Mouse (Mus musculus) T-cell, adult 2 months (primary cell): ENCODE data around the gene Kcnk2.

Experiments
- DNase-seq: peaks from one replicate; pipeline ENCODE4 v3.0.0; 2022; ENCODE audit warnings: low spot score

The Kcnk2 gene

GRCm38 (mm10) chr1:189402223-189402943 lies at the start of gene Kcnk2:
Gene Kcnk2, minus strand, starts transcription at chr1:189402273.
- no peak for DNase-seq

- no peak for DNase-seq
Measured at GRCm38 (mm10) chr1:189440741-189441140, 38.7 kb upstream of the Kcnk2 start.

GRCm38 (mm10) chr1:189437126-189437525 lies 35.1 kb upstream of the Kcnk2 start:
- no peak for DNase-seq

- DNase-seq = no peak
Measured at GRCm38 (mm10) chr1:189435452-189435851, 33.4 kb upstream of the Kcnk2 start.

- DNase-seq = no peak
Measured at GRCm38 (mm10) chr1:189431479-189431878, 29.4 kb upstream of the Kcnk2 start.

GRCm38 (mm10) chr1:189430534-189430933 lies 28.5 kb upstream of the Kcnk2 start:
- no peak for DNase-seq

GRCm38 (mm10) chr1:189429566-189429965 lies 27.5 kb upstream of the Kcnk2 start:
- DNase-seq = no peak

- DNase-seq = no peak
Measured at GRCm38 (mm10) chr1:189426252-189426651, 24.2 kb upstream of the Kcnk2 start.

- DNase-seq = no peak
Measured at GRCm38 (mm10) chr1:189419914-189420313, 17.8 kb upstream of the Kcnk2 start.

GRCm38 (mm10) chr1:189409906-189410305 lies 7.8 kb upstream of the Kcnk2 start:
- no peak for DNase-seq

- DNase-seq = no peak
Measured at GRCm38 (mm10) chr1:189405221-189405620, 3.1 kb upstream of the Kcnk2 start.

- no peak for DNase-seq
Measured at GRCm38 (mm10) chr1:189403546-189403945, 1.5 kb upstream of the Kcnk2 start.

- DNase-seq = no peak
Measured at GRCm38 (mm10) chr1:189403139-189403538, 1.1 kb upstream of the Kcnk2 start.

- DNase-seq = no peak
Measured at GRCm38 (mm10) chr1:189386848-189387247, 15.2 kb downstream of the Kcnk2 start.

GRCm38 (mm10) chr1:189386141-189386540 lies 15.9 kb downstream of the Kcnk2 start:
- no peak for DNase-seq

- no peak for DNase-seq
Measured at GRCm38 (mm10) chr1:189367722-189368121, 34.4 kb downstream of the Kcnk2 start.

- DNase-seq = no peak
Measured at GRCm38 (mm10) chr1:189364188-189364587, 37.9 kb downstream of the Kcnk2 start.

GRCm38 (mm10) chr1:189362579-189362978 lies 39.5 kb downstream of the Kcnk2 start:
- DNase-seq = no peak

GRCm38 (mm10) chr1:189359699-189360098 lies 42.4 kb downstream of the Kcnk2 start:
- DNase-seq = no peak

GRCm38 (mm10) chr1:189353887-189354286 lies 48.2 kb downstream of the Kcnk2 start:
- DNase-seq = no peak

GRCm38 (mm10) chr1:189351804-189352203 lies 50.3 kb downstream of the Kcnk2 start:
- no peak for DNase-seq

- DNase-seq = no peak
Measured at GRCm38 (mm10) chr1:189349205-189349604, 52.9 kb downstream of the Kcnk2 start.

- DNase-seq = no peak
Measured at GRCm38 (mm10) chr1:189345166-189345565, 56.9 kb downstream of the Kcnk2 start.
